Mouse (Mus musculus): Measurements from ENCODE around the gene Sv2a. TPM values are rescaled to one million over a fixed set of nuclear protein-coding genes. Genes with fewer than 3 reads are reported as not detected.
A peak's percentile ranks its signal among the peaks of the same experiment; 100 is the strongest.

Gene Sv2a
- polyA plus RNA-seq, 2 experiments: 0.10 to 0.48 TPM

DNA sequence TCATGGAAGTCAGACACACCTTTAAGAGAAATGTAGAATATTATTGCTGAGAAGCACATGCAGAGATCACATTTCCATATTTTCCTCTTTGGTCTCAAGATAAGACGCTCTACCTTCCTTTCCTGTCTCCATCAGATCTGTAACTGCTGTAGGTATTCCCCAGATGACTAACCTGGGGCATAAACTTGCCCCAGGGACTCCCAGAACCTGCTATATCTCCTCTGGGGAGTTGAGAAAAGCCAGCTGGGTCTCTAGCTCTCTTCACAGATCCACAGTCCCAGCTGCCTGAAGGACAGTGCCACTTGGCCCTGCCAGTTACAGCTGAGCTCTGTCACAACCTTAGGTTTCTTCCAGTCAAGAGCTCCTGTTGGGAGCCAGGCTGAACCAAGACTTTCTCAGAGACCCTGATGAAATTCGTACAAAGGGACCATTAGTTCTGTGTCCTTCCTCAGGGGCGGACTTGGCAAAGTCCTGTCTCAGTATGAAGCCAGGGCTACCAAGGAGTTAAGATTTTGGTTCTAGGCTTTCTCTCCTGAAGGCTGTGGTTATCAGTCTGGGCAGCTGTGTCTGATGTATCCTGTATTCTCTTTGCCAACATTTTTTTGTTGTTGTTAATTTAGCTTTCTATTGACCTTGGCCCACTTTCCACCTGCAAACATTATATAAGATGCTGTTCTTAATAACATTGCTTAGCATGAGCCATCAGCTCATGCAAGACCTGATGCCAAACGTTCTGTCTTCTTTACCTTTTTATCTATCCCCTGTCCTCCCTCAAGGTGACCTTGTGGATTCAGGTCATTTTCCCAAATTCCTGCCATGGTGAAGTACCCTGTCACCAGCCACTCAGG, 50.2 kb downstream of the Sv2a start:
- ATAC-seq (ENCODE audit: insufficient read depth) (no peak), DNase-seq (ENCODE audit: low read depth in 3 of 3, low spot score in 3 of 3) (no peak)
- H3K27ac ChIP-seq: no peak overlapping the region
- no peaks in the 10 kb centered on the region for H3K36me3 ChIP-seq (replicated peaks; ENCODE audit: control insufficient read depth, insufficient read depth, low read depth)
- H3K4me2 ChIP-seq (ENCODE audit: low read depth): no peak overlapping the region
- no peaks in the 10 kb centered on the region for H3K9me3 ChIP-seq (ENCODE audit: control insufficient read depth, low read length)
- no peaks in the 10 kb centered on the region for H3K27me3 ChIP-seq (ENCODE audit: control insufficient read depth, insufficient read depth, low read length)
- 63% methylated on average over 4 of the region's 4 CpGs for WGBS (ENCODE audit: insufficient replicate concordance)
- TF ChIP-seq EP300 (IDR thresholded peaks at IDR 0.05; ENCODE audit: low read depth): no peak
- no peak for TF ChIP-seq CTCF (IDR thresholded peaks at IDR 0.05; ENCODE audit: low read depth)
- no peak overlapping the region for H3K9ac ChIP-seq (replicated peaks)
- H3K4me3 ChIP-seq (ENCODE audit: insufficient read depth in 1 of 2, low read depth in 2 of 2, low read length in 2 of 2): no peak overlapping the region
- peaks cover 2 to 12% of the 10 kb centered on the region in 2 experiments for H3K4me1 ChIP-seq (replicated peaks; ENCODE audit: control insufficient read depth in 2 of 2, insufficient read depth in 2 of 2, low read length in 1 of 2)

DNA sequence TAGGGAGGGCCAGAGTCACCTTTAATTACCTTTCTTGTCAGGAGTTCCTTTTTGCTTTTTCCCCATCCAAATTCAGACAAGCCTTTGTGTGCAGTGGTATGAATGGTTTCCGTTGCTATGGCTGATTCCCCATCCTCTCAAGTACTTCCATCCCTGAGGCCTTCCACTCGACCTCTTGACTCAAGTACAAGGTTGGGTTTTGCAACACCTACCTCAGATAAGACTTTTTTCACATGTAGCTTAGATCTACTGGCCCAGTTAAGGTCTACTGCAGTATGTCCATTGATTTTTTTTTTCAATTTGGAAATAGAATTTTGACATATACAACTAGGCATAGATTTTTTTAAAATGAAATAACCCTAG, 50.8 kb downstream of the Sv2a start:
- Histone ChIP-seq H3K36me3 (replicated peaks; ENCODE audit: control insufficient read depth, insufficient read depth, low read depth) (no peaks in the 10 kb centered on the region), H3K9me3 (ENCODE audit: control insufficient read depth, low read length) (no peaks in the 10 kb centered on the region), H3K4me1 (replicated peaks; ENCODE audit: control insufficient read depth in 2 of 2, insufficient read depth in 2 of 2, low read length in 1 of 2) (peaks cover 0 to 11% of the 10 kb centered on the region in 2 experiments; a peak in 2 of 4 replicates), H3K27ac (no peak overlapping the region), H3K9ac (replicated peaks) (no peak overlapping the region), H3K27me3 (ENCODE audit: control insufficient read depth, insufficient read depth, low read length) (no peaks in the 10 kb centered on the region), H3K4me3 (ENCODE audit: insufficient read depth in 1 of 2, low read depth in 2 of 2, low read length in 2 of 2) (no peak overlapping the region), H3K4me2 (ENCODE audit: low read depth) (no peak overlapping the region)
- DNase-seq (ENCODE audit: low read depth in 3 of 3, low spot score in 3 of 3): no peak
- no peak for ATAC-seq (ENCODE audit: insufficient read depth)
- WGBS (ENCODE audit: insufficient replicate concordance): 44% methylated on average over 2 of the region's 2 CpGs
- TF ChIP-seq CTCF (IDR thresholded peaks at IDR 0.05; ENCODE audit: low read depth): no peak
- TF ChIP-seq EP300 (IDR thresholded peaks at IDR 0.05; ENCODE audit: low read depth): no peak

GRCm38 (mm10) chr3:96234914-96235313, 54.0 kb downstream of the Sv2a start:
- H3K4me2 ChIP-seq (ENCODE audit: low read depth): no peak overlapping the region
- no peak overlapping the region; the same call in 1 of the 2 replicates for H3K9ac ChIP-seq (replicated peaks)
- H3K9me3 ChIP-seq (ENCODE audit: control insufficient read depth, low read length): no peaks in the 10 kb centered on the region
- no peak overlapping the region for H3K27ac ChIP-seq
- ATAC-seq (ENCODE audit: insufficient read depth): no peak
- H3K27me3 ChIP-seq (ENCODE audit: control insufficient read depth, insufficient read depth, low read length): no peaks in the 10 kb centered on the region
- 69% methylated on average over 2 of the region's 2 CpGs for WGBS (ENCODE audit: insufficient replicate concordance)
- H3K4me1 ChIP-seq (replicated peaks; ENCODE audit: control insufficient read depth in 2 of 2, insufficient read depth in 2 of 2, low read length in 1 of 2): peaks cover 0 to 11% of the 10 kb centered on the region in 2 experiments; a peak in 2 of 4 replicates
- H3K4me3 ChIP-seq (ENCODE audit: insufficient read depth in 1 of 2, low read depth in 2 of 2, low read length in 2 of 2): no peak overlapping the region
- TF ChIP-seq EP300 (IDR thresholded peaks at IDR 0.05; ENCODE audit: low read depth) (no peak), CTCF (IDR thresholded peaks at IDR 0.05; ENCODE audit: low read depth) (no peak)
- no peaks in the 10 kb centered on the region for H3K36me3 ChIP-seq (replicated peaks; ENCODE audit: control insufficient read depth, insufficient read depth, low read depth)
- no peak for DNase-seq (ENCODE audit: low read depth in 3 of 3, low spot score in 3 of 3)

GRCm38 (mm10) chr3:96235836-96236235, 54.9 kb downstream of the Sv2a start:
- Histone ChIP-seq H3K9me3 (ENCODE audit: control insufficient read depth, low read length) (no peaks in the 10 kb centered on the region), H3K4me2 (ENCODE audit: low read depth) (peak overlapping the region; percentile 92), H3K27ac (peak overlapping the region; percentile 23), H3K4me3 (ENCODE audit: insufficient read depth in 1 of 2, low read depth in 2 of 2, low read length in 2 of 2) (peak overlapping the region; percentile 15 to 73; a peak in 2 of 4 replicates), H3K27me3 (ENCODE audit: control insufficient read depth, insufficient read depth, low read length) (no peaks in the 10 kb centered on the region), H3K9ac (replicated peaks) (0 out of 2 replicates have a peak overlapping the region, but pooled peaks have one; percentile 23), H3K4me1 (replicated peaks; ENCODE audit: control insufficient read depth in 2 of 2, insufficient read depth in 2 of 2, low read length in 1 of 2) (peaks cover 4 to 13% of the 10 kb centered on the region in 2 experiments), H3K36me3 (replicated peaks; ENCODE audit: control insufficient read depth, insufficient read depth, low read depth) (no peaks in the 10 kb centered on the region)
- TF ChIP-seq EP300 (IDR thresholded peaks at IDR 0.05; ENCODE audit: low read depth): no peak
- TF ChIP-seq CTCF (IDR thresholded peaks at IDR 0.05; ENCODE audit: low read depth): no peak
- ATAC-seq (ENCODE audit: insufficient read depth) (no peak), DNase-seq (ENCODE audit: low read depth in 3 of 3, low spot score in 3 of 3) (no peak)
- 68% methylated on average over 3 of the region's 3 CpGs for WGBS (ENCODE audit: insufficient replicate concordance)

DNA sequence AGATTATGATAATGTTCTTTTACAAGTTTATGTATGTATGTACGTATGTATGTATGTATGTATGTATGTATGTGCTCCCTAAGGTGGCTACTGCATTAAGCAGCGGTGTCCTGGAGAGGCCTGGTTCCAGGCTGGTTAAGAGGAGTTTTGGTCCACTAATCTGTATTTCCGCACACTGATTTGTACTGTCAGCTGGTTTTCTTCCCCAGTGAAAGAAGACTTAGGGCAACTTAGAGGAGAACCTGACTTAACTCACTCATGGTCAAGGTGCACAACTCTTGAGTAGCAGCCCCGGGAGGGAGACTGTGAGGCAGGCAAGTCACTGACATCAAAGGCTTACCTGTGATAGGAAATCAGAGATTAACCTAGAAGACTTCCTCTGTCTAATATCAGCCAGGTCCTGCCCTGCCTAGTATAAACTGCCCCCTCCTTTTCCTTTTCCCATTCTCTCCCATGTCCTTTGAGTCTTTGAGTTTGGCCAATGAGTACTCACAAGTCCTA, 55.9 kb downstream of the Sv2a start:
- H3K9ac ChIP-seq (replicated peaks): peak overlapping the region; percentile 95
- no peaks in the 10 kb centered on the region for H3K9me3 ChIP-seq (ENCODE audit: control insufficient read depth, low read length)
- 68% methylated on average over 4 of the region's 4 CpGs for WGBS (ENCODE audit: insufficient replicate concordance)
- peak overlapping the region; percentile 98 for H3K27ac ChIP-seq
- no peak for ATAC-seq (ENCODE audit: insufficient read depth)
- TF ChIP-seq EP300 (IDR thresholded peaks at IDR 0.05; ENCODE audit: low read depth): no peak; the same call in 1 of the 2 replicates
- no peak for TF ChIP-seq CTCF (IDR thresholded peaks at IDR 0.05; ENCODE audit: low read depth)
- H3K4me3 ChIP-seq (ENCODE audit: insufficient read depth in 1 of 2, low read depth in 2 of 2, low read length in 2 of 2): peak overlapping the region; percentile 55 to 73
- H3K4me1 ChIP-seq (replicated peaks; ENCODE audit: control insufficient read depth in 2 of 2, insufficient read depth in 2 of 2, low read length in 1 of 2): peaks cover 5 to 14% of the 10 kb centered on the region in 2 experiments
- no peaks in the 10 kb centered on the region for H3K27me3 ChIP-seq (ENCODE audit: control insufficient read depth, insufficient read depth, low read length)
- DNase-seq (ENCODE audit: low read depth in 3 of 3, low spot score in 3 of 3): no peak
- peak overlapping the region; percentile 92 for H3K4me2 ChIP-seq (ENCODE audit: low read depth)
- H3K36me3 ChIP-seq (replicated peaks; ENCODE audit: control insufficient read depth, insufficient read depth, low read depth): no peaks in the 10 kb centered on the region

Data from liver, embryonic 14.5 days (tissue).